Mouse (Mus musculus): ENCODE results near the gene Cpsf3. TPM values are rescaled to one million over a fixed set of nuclear protein-coding genes. Genes with fewer than 3 reads are reported as not detected.

The Cpsf3 gene
- total and polyA plus RNA-seq, 3 experiments: 79.8 to 159 (median 117) TPM

DNA sequence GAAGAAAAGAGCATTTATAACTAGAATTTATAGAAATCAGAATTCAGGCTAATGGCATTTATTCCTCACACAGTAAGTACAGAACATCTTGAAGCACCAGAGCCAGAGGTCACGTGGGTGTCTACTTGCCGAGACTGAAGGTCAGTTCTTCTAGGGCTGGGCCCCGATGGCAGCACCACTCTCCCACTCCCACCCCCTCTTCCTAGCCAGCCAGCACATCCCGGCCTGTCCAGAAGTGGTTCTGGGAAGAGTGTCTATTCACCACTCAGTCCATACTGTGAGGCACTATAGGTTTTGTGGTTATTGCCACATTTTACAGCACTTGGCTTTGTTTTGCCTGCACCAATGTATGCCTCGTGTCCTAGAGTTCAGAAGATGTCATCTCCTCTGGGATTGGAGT is 38.9 kb downstream of the Cpsf3 start:
- Histone ChIP-seq H3K4me1 (ENCODE audit: control insufficient read depth in 1 of 2, insufficient read depth in 2 of 2) (no peaks in the 10 kb centered on the region; a peak in 1 of 4 replicates), H3K27ac (ENCODE audit: insufficient read depth, low read depth) (no peak overlapping the region), H3K9ac (ENCODE audit: insufficient read depth, low read depth) (no peak overlapping the region), H3K79me2 (replicated peaks; ENCODE audit: control insufficient read depth, extremely low read depth, insufficient read depth, poor library complexity, severe bottlenecking) (no peaks in the 10 kb centered on the region), H3K9me3 (replicated peaks; ENCODE audit: low read length) (no peaks in the 10 kb centered on the region), H3K36me3 (replicated peaks in 1 of 2; ENCODE audit: control insufficient read depth in 1 of 2, insufficient read depth in 1 of 2, low read length in 1 of 2) (peaks cover 79 to 97% of the 10 kb centered on the region in 2 experiments), H3K4me3 (replicated peaks in 1 of 3; ENCODE audit: low read depth in 2 of 3, low read length in 2 of 3, poor library complexity in 1 of 3) (no peak overlapping the region), H3K4me2 (ENCODE audit: insufficient read depth, low read depth, poor library complexity, severe bottlenecking) (no peak overlapping the region), H3K27me3 (replicated peaks) (no peaks in the 10 kb centered on the region)
- dilution Hi-C loops (cut with MboI; ENCODE audit: extremely low pct_ligation_motif_present, extremely low pct_unique_long_range_greater_than_20kb, low sequenced_read_pairs) (no loop called here), in situ Hi-C loops (cut with MboI; ENCODE audit: low pct_ligation_motif_present, low pct_unique_long_range_greater_than_20kb, low sequenced_read_pairs) (no loop called here)
- DNase-seq (ENCODE audit: extremely low read depth): no peak
- TF ChIP-seq EP300 (IDR thresholded peaks at IDR 0.05; ENCODE audit: low read length) (no peak), RCOR1 (conservative IDR thresholded peaks at IDR 0.05; ENCODE audit: low read depth, low read length) (no peak), IRF4 (IDR thresholded peaks at IDR 0.05; ENCODE audit: low read depth, low read length) (no peak), ETS1 (conservative IDR thresholded peaks at IDR 0.05; ENCODE audit: low read depth, low read length) (no peak), CHD2 (IDR thresholded peaks at IDR 0.05; ENCODE audit: low read length) (no peak), USF2 (conservative IDR thresholded peaks at IDR 0.05; ENCODE audit: low read depth, low read length) (no peak), CTCF (conservative IDR thresholded peaks at IDR 0.05 in 1 of 2, IDR thresholded peaks at IDR 0.05 in 1 of 2; ENCODE audit: low read depth in 2 of 2, low read length in 2 of 2) (no peak)

DNA sequence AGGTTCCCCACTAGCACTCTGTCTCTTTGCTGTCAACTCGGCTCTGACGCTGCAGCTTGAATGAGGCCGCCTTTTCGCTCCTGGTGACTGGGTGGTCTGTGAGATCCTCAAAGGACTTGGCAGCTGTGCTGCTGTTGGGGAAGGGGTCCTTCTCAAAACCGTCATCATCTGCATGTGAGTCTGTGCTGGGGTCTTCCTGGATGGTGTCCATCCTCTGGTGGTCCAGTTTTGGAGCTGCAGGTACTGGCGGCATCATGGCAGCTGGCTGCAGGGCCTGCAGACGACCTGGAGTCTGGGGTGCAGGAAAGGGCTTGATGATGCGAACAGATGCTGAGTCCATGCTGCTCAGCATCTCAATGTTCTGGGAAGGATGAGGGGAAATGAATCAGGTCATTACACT is 40.1 kb downstream of the Cpsf3 start:
- dilution Hi-C loops (cut with MboI; ENCODE audit: extremely low pct_ligation_motif_present, extremely low pct_unique_long_range_greater_than_20kb, low sequenced_read_pairs): no loop called here

DNA sequence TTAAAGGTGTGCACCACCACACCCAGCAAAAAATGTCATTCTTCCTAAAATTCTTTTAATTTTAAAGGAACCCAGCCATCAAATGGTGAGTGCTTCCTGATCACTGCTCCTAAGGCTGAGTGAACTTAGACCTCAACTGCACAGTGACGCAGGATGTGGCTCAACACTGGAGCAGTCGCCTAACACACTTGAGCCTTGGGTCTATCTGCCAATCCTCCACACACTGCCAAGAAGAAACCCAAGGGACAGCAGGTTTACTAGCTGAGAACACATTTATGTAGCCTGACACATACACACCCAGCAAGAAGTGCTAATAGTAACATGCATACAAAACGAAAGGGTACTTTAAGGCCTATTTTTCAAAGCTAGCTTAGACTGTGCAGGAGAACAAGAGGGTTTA is 41.1 kb downstream of the Cpsf3 start:
- Histone ChIP-seq H3K9me3 (replicated peaks; ENCODE audit: low read length) (no peaks in the 10 kb centered on the region), H3K27me3 (replicated peaks) (no peaks in the 10 kb centered on the region), H3K4me1 (ENCODE audit: control insufficient read depth in 1 of 2, insufficient read depth in 2 of 2) (no peaks in the 10 kb centered on the region), H3K36me3 (replicated peaks in 1 of 2; ENCODE audit: control insufficient read depth in 1 of 2, insufficient read depth in 1 of 2, low read length in 1 of 2) (peaks cover 75 to 96% of the 10 kb centered on the region in 2 experiments), H3K79me2 (replicated peaks; ENCODE audit: control insufficient read depth, extremely low read depth, insufficient read depth, poor library complexity, severe bottlenecking) (no peaks in the 10 kb centered on the region), H3K27ac (ENCODE audit: insufficient read depth, low read depth) (no peak overlapping the region), H3K4me3 (replicated peaks in 1 of 3; ENCODE audit: low read depth in 2 of 3, low read length in 2 of 3, poor library complexity in 1 of 3) (no peak overlapping the region), H3K9ac (ENCODE audit: insufficient read depth, low read depth) (no peak overlapping the region), H3K4me2 (ENCODE audit: insufficient read depth, low read depth, poor library complexity, severe bottlenecking) (no peak overlapping the region)
- dilution Hi-C loops (cut with MboI; ENCODE audit: extremely low pct_ligation_motif_present, extremely low pct_unique_long_range_greater_than_20kb, low sequenced_read_pairs): no loop called here
- TF ChIP-seq MXI1 (IDR thresholded peaks at IDR 0.05; ENCODE audit: low read depth, low read length): no peak
- no peak for TF ChIP-seq KAT2A (IDR thresholded peaks at IDR 0.05; ENCODE audit: insufficient replicate concordance, low read length)
- no peak for TF ChIP-seq SIN3A (IDR thresholded peaks at IDR 0.05; ENCODE audit: low read length)
- TF ChIP-seq EP300 (IDR thresholded peaks at IDR 0.05; ENCODE audit: low read length): no peak
- no peak for TF ChIP-seq MYC (IDR thresholded peaks at IDR 0.05; ENCODE audit: low read depth, low read length)
- no peak for TF ChIP-seq ETS1 (conservative IDR thresholded peaks at IDR 0.05; ENCODE audit: low read depth, low read length)
- no peak for TF ChIP-seq USF1 (IDR thresholded peaks at IDR 0.05; ENCODE audit: low read depth, low read length)
- no peak for TF ChIP-seq BHLHE40 (IDR thresholded peaks at IDR 0.05; ENCODE audit: low read depth, low read length)
- DNase-seq (ENCODE audit: extremely low read depth): no peak
- in situ Hi-C loops (cut with MboI; ENCODE audit: low pct_ligation_motif_present, low pct_unique_long_range_greater_than_20kb, low sequenced_read_pairs): no loop called here

More for the DNA sequence above, 40.1 kb downstream of the Cpsf3 start:
- H3K4me1 ChIP-seq (ENCODE audit: control insufficient read depth in 1 of 2, insufficient read depth in 2 of 2): no peaks in the 10 kb centered on the region
- no peak for DNase-seq (ENCODE audit: extremely low read depth)
- no peaks in the 10 kb centered on the region for H3K79me2 ChIP-seq (replicated peaks; ENCODE audit: control insufficient read depth, extremely low read depth, insufficient read depth, poor library complexity, severe bottlenecking)
- in situ Hi-C loops (cut with MboI; ENCODE audit: low pct_ligation_motif_present, low pct_unique_long_range_greater_than_20kb, low sequenced_read_pairs): no loop called here
- H3K4me2 ChIP-seq (ENCODE audit: insufficient read depth, low read depth, poor library complexity, severe bottlenecking): no peak overlapping the region
- H3K9me3 ChIP-seq (replicated peaks; ENCODE audit: low read length): no peaks in the 10 kb centered on the region
- no peaks in the 10 kb centered on the region for H3K27me3 ChIP-seq (replicated peaks)
- no peak overlapping the region for H3K4me3 ChIP-seq (replicated peaks in 1 of 3; ENCODE audit: low read depth in 2 of 3, low read length in 2 of 3, poor library complexity in 1 of 3)
- no peak overlapping the region for H3K27ac ChIP-seq (ENCODE audit: insufficient read depth, low read depth)
- H3K36me3 ChIP-seq (replicated peaks in 1 of 2; ENCODE audit: control insufficient read depth in 1 of 2, insufficient read depth in 1 of 2, low read length in 1 of 2): peaks cover 78 to 97% of the 10 kb centered on the region in 2 experiments
- TF ChIP-seq POLR2A (IDR thresholded peaks at IDR 0.05; ENCODE audit: low read depth, low read length) (no peak), E2F4 (IDR thresholded peaks at IDR 0.05; ENCODE audit: insufficient replicate concordance, low read depth, low read length) (no peak), JUN (IDR thresholded peaks at IDR 0.05; ENCODE audit: insufficient read depth, low read depth, low read length) (no peak), MAZ (IDR thresholded peaks at IDR 0.05; ENCODE audit: low read depth, low read length) (no peak), MAX (IDR thresholded peaks at IDR 0.05; ENCODE audit: low read length) (no peak), MXI1 (IDR thresholded peaks at IDR 0.05; ENCODE audit: low read depth, low read length) (no peak), GABPA (IDR thresholded peaks at IDR 0.05; ENCODE audit: insufficient replicate concordance, low read depth, low read length) (no peak), UBTF (IDR thresholded peaks at IDR 0.05; ENCODE audit: low read depth, low read length) (no peak), POLR2AphosphoS2 (IDR thresholded peaks at IDR 0.05; ENCODE audit: low read depth, low read length) (no peak), IRF4 (IDR thresholded peaks at IDR 0.05; ENCODE audit: low read depth, low read length) (no peak), USF1 (IDR thresholded peaks at IDR 0.05; ENCODE audit: low read depth, low read length) (no peak)
- no peak overlapping the region for H3K9ac ChIP-seq (ENCODE audit: insufficient read depth, low read depth)
